Mouse (Mus musculus) CH12.LX (cell line): ENCODE results near the gene Cstad.

ENCODE experiments used
- CTCF ChIP-seq, 2 experiments: IDR thresholded peaks in 1 of 2; conservative IDR thresholded peaks in 1 of 2; 2 replicates each; pipeline ENCODE4 v1.5.1; 2011 to 2012; ENCODE audit warnings: low read depth in 2 of 2, low read length in 2 of 2, improper control_type of control experiment in 1 of 2, inconsistent platforms in 1 of 2, mild to moderate bottlenecking in 1 of 2, moderate library complexity in 1 of 2
- EP300 ChIP-seq: IDR thresholded peaks from 2 replicates; pipeline ENCODE4 v1.6.1; 2011; ENCODE audit warnings: low read length, improper control_type of control experiment
- NELFE ChIP-seq: IDR thresholded peaks from 2 replicates; pipeline ENCODE4 v1.6.1; 2011; ENCODE audit warnings: low read depth, low read length, improper control_type of control experiment
- SIN3A ChIP-seq: IDR thresholded peaks from 2 replicates; pipeline ENCODE4 v1.6.1; 2012; ENCODE audit warnings: low read length, improper control_type of control experiment, inconsistent platforms
- USF1 ChIP-seq: IDR thresholded peaks from 2 replicates; pipeline ENCODE4 v1.6.1; 2014; ENCODE audit warnings: low read depth, mild to moderate bottlenecking, inconsistent platforms, low read length, improper control_type of control experiment
- ZNF384 ChIP-seq: IDR thresholded peaks from 2 replicates; pipeline ENCODE4 v1.6.1; 2012; ENCODE audit warnings: low read depth, low read length, improper control_type of control experiment, inconsistent platforms

GRCm38 (mm10) chr2:30605762-30606051 is 10.9 kb downstream of the Cstad start:
- TF ChIP-seq CTCF (conservative IDR thresholded peaks at IDR 0.05 in 1 of 2, IDR thresholded peaks at IDR 0.05 in 1 of 2; ENCODE audit: low read depth in 2 of 2, low read length in 2 of 2) (no peak), USF1 (no peak), SIN3A (no peak), EP300 (no peak), ZNF384 (no peak), NELFE (no peak)
